Mouse (Mus musculus): ENCODE data around the gene Tma7.

GRCm38 (mm10) chr9:109105011-109105410 is 22.6 kb upstream of the Tma7 start:
- TF ChIP-seq TAL1 (IDR thresholded peaks at IDR 0.05; ENCODE audit: low read length) (no peak), GATA1 (IDR thresholded peaks at IDR 0.05; ENCODE audit: low read length) (no peak)

Measured in erythroblast, embryonic 14.5 days (primary cell).